Mouse (Mus musculus): Measurements from ENCODE around the gene Fbxo42. TPM values are rescaled to one million over a fixed set of nuclear protein-coding genes. Genes with fewer than 3 reads are reported as not detected.

The Fbxo42 gene
- total RNA-seq, 1 experiment from 2014 or later: 21.7 TPM

DNA sequence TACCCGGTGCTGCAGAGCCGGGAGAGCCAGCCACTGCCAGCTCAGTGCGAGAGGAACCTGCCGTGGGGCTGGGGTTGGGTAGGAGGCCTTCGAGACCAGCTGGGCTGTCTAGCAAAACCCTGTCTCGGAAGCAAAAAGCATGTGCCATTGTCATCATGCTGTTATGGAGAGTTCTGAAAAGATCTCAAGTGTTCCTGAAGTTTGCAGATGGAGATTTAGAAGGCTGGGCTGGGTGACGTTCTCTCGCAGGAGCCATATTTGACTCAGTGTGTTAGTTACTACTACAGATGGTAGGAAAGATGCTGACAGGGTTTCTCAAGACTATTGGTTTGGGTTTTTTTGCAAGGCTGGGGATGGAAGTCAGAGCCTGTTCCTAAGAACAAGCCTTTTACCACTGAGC, 24.4 kb downstream of the Fbxo42 start:
- DNase-seq: no peak

DNA sequence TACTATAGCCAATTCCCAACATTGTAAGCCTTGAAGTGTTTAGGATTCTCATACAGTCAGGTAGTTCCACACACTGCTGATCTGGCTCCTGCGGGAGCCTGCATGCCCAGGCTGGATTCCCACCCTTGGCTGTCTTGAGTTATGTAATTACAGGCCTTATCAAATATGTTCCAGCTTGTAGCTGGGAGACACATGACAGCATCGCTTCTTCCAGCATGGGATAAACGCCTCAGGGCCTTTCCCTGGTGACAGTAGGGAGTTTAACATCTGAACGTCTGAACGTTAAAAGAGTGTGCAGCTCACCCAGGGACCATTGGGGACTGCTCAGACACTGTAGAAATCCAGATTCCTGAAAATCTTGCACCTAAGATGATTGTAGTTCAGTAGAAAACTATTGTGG, 28.1 kb downstream of the Fbxo42 start:
- no peak for DNase-seq

DNA sequence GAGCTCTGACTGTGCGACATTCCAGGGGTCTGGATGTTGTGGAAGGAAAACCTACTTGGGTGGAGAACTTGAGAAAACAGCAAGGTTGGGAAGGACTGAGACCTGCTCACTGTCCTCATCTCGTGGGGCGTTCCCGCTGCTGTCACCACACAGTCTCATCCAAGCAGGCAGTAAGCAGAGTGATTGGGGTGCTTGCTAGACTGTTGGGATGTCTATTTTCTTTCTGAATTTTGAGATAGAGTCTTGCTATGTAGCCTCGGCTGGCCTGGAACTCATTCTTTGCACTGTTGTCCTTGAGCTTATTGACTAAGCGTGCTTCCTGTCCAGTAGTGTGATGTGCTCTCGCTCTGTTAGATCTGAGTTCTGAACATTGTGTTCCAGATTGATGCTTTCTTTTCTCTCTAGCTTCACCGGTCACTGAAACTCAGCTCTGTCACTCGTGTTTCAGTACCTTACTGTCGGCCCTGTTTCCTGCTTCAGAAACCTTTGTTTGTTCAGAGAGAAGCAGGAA, 28.7 kb downstream of the Fbxo42 start:
- DNase-seq: no peak

DNA sequence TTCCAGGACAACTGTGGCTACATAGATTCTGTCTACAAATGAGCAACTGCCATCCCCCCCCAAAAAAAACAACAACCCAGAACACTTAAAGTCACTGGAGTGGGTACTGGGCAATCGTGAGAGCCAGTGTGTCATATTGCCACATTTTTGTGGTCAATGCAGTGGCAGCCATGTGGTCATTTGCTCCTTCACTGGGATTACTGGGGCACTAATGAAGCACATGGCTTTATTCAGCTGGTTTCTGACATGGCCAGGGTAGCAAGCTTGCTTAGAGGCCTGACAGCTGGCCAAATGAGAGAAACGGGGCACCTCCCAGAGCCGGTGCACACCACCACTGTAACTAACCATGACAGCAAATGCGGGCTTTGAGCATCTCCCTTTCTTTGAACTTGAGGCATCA, 30.8 kb downstream of the Fbxo42 start:
- DNase-seq: no peak

DNA sequence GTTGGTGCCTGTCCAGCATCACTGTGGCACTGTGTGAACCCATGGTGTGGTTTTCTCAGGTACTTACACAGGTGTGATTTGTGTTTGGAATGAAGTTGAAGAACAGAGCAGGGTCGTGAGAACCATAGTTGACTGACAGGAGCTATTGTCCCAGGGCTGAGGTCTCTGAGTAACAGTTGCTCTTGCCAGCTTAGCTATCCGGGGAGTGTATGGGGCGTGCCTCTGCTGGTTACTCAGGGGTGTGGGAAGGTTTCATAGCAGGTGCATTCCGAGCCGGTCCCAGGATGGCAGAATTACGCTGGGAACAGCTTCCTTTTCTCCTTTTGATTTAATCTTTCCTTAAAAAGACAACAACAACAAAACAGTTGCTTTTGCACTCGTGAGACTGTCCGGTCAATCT, 33.1 kb downstream of the Fbxo42 start:
- no peak for DNase-seq

DNA sequence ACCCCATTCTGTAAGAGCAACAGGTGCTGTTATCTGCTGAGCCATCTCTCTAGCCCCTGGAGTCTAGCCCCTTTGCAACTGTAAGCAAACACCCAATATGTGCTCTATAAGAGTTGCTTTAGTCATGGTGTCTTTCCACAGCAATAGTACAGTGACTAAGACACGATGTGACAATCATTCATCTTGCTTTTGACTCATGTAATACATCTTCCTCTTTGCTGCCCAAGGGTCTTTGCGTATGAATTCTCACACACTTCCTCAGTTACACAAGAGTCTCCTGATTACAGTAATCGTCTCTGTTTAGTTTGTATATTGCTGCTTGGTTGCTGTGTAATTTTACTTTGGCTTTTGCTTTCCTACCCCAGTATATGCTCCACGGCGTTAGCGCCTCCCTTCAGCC, 34.3 kb downstream of the Fbxo42 start:
- DNase-seq: no peak

DNA sequence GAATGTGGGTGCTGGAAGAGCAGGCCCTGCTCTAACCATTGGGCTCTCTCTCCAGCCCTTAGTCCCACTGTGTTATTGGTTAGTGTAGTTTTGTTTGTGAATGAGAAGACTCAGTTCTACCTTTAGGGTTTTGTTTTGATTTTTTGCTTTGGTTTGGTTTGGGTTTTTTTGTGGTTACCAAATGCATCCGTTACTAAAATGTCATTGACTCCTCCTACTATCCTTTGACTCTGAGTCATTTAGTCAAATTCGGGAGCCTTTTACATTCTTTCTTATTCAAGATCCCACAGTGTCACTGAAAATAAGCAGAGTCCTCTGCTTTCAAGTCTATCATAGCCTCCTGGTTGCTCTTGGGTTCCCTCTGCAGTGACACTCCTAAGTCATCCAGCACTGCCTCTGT, 36.2 kb downstream of the Fbxo42 start:
- no peak for DNase-seq

DNA sequence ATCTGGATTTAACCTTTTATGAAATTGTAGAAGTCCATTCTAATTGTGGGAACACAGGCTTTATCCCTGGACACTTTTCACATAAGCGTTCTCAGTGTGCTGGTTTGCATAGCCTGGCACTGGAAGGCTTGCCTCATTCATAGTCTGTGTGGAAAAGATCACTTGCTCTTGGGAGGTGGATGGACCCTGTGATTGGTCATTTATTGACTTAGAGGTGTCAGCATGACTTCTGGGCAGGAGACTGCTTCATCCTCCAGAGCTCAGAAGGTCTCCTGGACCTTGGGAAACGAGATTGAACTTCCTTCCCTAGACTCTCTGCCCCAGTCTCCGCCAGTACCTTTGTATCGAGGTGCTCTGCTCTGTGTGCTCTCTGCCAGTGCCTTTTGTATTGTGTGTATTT, 36.7 kb downstream of the Fbxo42 start:
- no peak for DNase-seq

DNA sequence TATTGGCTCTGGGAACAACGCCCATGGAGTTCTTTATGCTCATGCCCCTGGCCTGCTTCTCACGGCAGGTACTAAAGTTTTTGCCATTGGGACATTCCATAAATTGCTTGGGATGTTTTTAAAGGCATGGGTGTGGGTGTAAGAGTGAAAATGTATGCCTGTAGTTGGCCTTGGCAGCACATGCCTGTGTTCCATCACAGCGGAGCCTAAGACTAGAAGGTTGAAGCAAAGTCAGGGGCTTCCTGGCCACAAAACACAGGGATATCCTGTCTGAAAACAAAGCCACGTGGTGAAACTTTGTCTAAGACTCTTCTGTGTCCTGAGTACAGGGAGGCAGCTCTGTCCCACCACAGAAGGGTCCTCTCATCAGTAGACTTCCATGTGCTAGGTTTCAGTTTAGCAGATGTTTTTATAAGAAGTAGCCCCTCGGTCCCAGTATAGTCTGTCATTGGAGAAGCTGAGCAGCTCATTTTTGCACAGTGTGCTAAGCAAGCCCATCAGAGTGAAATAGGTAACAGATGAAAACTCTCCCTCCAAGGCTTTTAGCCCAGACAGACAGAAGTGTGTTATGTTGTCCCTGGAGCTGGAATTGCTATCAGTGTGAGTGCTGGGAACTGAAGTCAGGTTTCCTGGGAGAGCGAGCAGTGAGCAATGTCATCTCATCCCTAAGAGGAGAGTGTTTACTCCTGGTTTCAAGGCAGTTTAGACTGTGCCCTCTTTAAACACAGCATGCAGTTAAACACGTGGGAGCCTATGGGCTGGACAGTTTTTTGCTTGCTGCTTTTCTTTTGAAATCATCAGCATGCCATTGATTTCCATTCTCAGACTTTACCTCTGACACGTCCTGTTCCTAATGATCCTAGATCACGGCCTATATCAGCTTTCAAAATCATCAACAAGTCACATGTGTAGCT, 39.5 kb downstream of the Fbxo42 start:
- DNase-seq: no peak

DNA sequence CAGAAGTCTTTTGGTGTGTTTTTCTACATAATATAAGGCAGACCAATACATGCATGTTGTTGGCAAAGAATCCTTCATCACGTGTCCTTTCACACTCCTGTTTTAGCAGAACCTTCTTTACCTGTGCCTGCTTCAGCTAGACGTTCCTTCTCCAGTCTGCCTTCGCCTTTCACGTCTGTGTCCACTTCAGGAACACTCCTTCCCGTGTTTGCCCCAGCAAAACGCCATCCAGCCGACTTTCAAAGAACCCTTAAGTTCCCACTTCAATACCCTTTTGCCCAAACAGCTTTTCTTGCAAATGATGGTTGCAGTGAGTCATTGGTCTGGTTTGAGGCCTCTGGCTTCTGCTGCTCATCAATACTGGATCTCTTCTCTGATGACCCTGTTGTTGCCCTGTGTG, 43.6 kb downstream of the Fbxo42 start:
- no peak for DNase-seq

DNA sequence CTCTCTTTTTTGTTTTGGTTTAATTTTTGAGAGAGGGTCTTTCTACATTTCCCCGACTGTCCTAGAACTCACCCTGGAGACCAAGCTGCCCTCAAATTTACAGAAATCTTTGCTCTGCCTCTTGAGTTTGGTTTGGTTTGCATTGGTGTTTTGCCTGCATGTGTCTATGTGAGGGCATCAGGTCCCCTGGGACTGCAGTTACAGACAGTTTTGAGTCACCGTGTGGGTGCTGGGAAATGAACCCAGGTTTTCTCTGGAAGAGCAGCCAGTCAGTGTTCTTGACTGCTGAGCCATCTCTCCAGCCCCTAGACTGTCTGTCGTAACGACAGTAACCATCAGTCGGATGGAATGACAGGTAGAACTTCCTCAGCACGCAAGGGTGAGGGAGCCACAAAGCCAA, 46.8 kb downstream of the Fbxo42 start:
- DNase-seq: no peak

DNA sequence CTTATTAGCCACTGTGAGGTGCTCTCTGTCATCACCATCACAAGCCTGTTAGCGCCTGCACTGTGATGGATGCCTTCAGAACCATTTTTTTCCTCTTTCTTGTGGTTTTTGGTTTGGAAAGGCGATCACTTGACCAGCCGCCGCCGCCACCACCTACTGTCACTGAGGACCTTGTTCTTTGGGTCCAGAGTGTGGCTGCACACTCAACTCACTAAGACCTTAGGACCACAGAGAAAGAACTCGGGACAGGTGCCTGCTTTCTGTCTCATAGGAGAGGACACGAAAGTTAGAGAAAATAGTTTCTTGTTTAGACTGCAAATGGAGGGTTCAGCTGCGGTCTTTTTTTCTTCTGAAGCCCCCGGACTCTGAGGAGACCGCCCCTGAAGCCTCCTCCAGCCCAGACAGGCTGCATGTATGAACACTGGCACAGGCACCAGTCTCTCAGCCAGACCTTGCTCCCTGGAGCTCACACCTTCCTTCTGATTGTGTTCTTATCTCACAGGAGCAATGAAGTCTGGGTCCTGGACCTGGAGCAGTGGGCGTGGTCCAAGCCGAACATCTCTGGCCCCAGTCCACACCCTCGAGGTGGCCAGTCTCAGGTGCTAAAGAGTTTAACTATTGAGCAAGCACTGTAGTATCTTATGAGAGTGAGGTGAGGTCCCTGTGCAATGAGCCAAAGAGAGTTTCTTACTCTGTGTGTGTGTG, 49.4 kb downstream of the Fbxo42 start:
- DNase-seq: no peak

DNA sequence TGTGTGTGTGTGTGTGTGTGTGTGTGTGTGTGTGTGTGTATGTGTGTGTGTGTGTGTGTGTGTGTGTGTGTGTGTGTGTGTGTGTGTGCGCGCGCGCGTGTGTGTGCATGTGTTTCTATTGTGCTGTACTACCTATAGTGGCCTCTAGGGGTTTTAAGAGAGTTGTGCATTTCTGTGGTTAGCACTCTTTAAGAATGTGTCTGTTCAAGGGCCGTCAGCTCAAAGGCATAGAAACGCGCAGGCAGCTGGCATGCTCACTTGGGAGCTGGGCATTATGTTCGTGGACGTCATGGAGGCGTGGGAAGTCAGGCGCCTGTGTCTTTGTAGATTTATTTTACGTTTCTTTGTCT, 49.9 kb downstream of the Fbxo42 start:
- no peak for DNase-seq

DNA sequence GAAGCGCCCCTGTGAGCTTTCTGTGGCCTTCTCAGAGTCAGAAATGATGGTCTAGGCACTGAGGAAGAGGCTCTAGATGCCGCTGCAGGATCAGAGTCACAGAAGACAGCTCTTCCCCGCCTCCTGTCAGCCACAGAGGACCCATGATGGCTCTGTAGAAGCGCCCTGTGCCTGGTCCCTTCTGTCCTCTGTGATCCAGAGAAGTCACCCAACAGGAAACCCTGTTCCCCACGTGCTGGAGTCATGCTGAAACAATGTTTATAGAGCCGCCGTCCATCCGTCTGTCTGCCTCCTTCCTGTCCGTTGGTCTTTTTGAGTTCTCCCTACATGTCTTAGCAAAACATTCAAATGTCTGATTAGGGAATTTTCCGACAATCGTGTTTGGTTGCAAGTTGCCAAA, 53.2 kb downstream of the Fbxo42 start:
- peak; percentile 11 for DNase-seq

DNA sequence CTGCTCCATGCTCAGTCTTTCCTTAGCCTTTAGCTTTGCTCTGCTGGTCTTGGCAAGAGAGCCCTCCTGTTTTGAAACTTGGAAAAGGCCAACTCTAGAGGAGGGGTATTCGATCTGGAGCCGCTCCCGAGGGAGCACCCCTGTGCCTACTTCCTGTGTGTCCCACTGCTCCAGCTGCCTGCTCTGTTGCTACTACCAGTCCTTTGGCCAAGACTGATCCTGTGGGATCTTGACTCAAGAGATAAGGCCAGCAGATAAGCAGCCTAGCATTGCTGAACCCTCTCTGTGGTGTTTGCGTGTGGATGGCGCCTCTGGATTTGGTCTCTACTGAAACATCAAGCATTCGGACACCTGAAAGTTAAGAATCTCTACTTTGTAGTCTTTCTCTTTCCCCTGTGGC, 54.5 kb downstream of the Fbxo42 start:
- DNase-seq: peak; percentile 15

DNA sequence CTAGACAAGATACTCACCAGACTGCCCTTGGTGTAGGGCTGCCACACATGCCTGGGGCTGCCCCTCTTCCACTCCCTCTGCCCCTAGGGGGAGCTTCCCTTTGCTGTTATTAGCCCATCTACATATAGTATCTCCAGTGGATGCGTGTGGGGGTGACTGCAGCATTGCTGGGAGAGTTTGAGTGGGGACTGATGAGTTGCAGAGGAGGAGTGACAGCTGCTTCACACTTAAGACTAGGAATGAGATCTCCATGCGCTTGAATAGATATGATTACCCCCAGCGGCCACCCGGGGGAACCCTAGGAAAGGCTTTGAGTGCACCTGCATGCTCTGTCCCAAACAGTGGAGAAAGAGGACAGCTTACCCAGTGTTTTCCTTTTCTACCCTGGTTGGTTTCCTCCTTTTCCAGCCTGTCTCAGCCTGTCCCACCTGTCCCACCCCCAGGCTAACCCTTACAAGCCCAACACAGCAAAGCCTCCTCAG, 56.9 kb downstream of the Fbxo42 start:
- DNase-seq: peak; percentile 69

DNA sequence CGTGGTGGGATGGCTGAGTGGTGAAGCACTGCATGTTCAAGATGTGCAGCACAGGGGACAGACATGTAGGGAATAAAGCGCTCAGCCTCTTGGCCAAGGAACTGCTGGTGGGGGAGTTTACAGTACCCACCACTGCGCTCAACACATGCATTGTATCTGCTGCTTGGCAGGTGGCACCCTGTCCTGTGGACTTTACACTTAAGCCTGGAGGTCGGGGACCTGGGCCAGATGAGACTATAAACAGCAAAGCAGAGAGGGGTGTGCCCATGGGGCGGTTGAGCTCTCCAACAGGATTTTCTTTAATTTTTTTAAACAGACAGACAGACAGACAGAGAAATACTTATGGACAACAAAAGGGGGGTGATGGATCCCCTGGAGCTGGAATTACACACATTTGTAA, 59.4 kb downstream of the Fbxo42 start:
- no peak for DNase-seq

DNA sequence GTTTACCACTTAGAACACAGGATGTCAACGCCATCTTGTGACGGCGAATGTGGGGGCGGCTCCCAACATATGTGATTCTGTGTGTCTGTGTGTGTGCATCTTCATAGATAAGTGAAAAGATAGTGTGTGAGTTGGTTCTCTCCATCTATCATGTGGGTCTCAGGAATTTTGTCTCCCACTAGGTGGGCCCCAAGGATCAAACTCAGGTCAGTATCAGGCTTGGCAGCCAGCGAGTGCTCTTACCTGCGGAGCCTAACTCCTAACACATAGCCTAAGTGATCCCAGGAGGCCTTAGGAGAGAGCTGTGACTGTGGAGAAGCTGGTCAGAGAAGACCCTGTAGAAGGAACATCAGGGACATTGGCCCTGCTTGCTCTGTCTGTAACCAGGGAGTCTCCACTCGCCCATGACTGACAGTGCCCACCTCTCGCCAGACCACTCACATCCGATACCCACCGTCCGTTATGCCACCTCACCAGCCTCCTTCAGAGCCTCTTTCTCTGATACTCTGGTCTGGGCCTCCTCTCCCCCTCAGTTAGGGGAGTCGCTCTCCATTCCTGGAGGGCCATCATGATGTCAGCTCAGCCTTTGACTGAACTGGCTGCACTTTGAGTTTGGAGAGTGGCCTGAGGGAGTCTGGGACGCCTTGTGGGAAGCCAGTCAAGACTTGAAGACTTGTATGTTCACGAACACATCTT, 63.0 kb downstream of the Fbxo42 start:
- DNase-seq: no peak

DNA sequence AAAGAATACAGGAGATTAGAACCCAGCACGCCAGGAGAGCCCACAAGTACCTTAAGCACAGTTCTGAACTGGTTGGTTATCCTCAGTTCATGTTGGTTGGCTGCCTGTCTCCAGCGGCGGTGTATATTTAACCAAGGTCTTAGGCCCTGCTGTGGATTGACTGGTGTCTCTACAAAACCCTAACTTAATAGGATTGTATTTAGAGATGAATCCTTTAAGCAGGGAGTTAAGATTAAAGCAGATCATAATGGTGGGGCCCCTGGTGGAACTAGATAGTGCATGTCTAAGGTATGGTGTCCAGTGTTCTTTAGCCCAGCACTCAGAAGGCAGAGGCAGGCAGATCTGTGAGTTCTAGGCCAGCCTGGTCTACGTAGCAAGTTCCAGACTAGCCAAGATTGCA, 63.9 kb downstream of the Fbxo42 start:
- no peak for DNase-seq

DNA sequence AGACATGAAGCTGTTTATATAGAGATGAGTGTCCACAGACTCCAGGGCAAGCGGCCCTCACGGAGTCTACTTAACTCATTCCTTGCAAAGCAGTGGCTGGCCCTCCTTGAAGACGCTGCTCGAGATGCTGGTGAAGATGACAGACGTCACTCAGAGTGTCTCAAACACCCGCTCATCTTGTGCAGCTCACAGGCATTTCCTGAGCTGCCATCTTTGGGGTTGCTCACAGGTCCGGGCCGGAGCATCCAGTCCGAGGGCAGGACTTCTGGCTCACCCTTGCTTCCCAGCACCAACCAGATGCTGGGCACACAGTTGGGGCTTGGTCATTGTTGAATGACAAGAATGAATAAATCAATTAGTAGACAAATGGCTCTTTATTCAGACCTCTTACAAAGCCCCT, 65.2 kb downstream of the Fbxo42 start:
- DNase-seq: no peak

DNA sequence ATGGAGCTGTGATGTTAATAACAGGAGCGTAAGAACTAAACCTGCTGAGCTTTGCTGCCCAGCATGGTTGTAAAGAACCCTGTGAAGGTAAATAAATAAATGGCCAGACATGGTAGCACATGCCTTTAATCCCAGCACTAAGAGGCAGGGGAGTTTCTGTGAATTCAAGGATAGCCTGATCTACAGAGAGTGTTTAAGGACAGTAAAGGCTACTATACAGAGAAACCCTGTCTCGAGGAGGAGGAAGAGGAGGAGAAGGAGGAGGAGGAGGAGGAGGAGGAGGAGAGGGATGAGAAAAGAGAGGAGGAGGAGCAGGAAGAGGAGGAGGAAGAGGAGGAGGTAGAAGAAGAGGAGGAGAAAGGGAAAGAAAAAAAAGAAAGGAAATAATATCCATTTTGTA, 65.6 kb downstream of the Fbxo42 start:
- DNase-seq: no peak

DNA sequence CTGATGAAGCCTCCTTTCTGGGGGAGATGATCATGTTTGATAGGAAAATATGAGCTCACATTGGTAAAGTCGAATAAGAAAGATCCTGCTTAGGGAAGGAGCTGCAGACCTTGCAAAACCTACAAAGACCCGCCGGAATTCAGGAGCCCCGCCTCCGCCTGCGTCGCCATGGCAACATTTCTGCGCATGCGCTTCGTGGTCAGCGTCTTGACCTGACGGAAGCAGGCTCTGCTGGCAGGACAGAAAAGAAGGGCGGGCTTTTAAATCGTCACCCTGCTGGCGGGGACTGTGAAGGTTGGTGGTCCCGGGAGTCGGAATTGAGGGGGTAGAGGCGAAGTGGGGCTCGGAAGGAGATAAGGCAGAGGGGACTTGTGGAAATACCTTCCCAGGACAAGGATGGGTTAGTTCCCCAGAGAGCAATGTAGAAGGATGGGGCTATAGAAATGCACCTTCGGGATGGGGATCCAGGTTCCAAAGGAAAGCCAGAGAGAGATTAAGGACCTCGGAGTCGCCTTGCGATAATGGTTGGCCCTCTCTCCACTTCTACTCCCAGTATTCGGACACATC, 66.1 kb downstream of the Fbxo42 start, which contains the start of gene Rsg1:
Gene Rsg1, plus strand, starts transcription at position 187 of the 567 bp plus-strand sequence.
- peak; percentile 95 for DNase-seq

Data from adrenal gland, postnatal 14 days (tissue).